Mouse (Mus musculus) myocyte (in vitro differentiated cells): ENCODE results near the gene Fam71b. TPM values are rescaled to one million over a fixed set of nuclear protein-coding genes. Genes with fewer than 3 reads are reported as not detected.
A peak's percentile ranks its signal among the peaks of the same experiment; 100 is the strongest.

Source experiments
- H3K27me3 ChIP-seq: one replicate; pipeline ENCODE4 v1.6.1; 2011; ENCODE audit not compliant: control insufficient read depth, insufficient read depth, insufficient read length
- H3K36me3 ChIP-seq: one replicate; pipeline ENCODE4 v1.6.1; 2011; ENCODE audit not compliant: control insufficient read depth, insufficient read depth
- H3K4me2 ChIP-seq: one replicate; pipeline ENCODE4 v1.6.1; 2011; ENCODE audit warnings: low read depth, control low read depth
- H3K4me3 ChIP-seq: one replicate; pipeline ENCODE4 v1.5.1; 2011; ENCODE audit warnings: mild to moderate bottlenecking, control low read depth, moderate library complexity
- H3K79me2 ChIP-seq: one replicate; pipeline ENCODE4 v1.6.1; 2011; ENCODE audit not compliant: control insufficient read depth, insufficient read depth
- H3ac ChIP-seq: one replicate; pipeline ENCODE4 v1.6.1; 2011; ENCODE audit not compliant: control insufficient read depth, insufficient read length
- CEBPB ChIP-seq: IDR thresholded peaks from 2 replicates; pipeline ENCODE4 v1.6.1; 2011; ENCODE audit warnings: mild to moderate bottlenecking, moderate library complexity; ENCODE audit not compliant: poor library complexity, insufficient read depth, severe bottlenecking
- MAX ChIP-seq: IDR thresholded peaks from one replicate; pipeline ENCODE4 v1.6.1; 2011; ENCODE audit warnings: low read depth, mild to moderate bottlenecking, control low read depth
- POLR2A ChIP-seq: IDR thresholded peaks from one replicate; pipeline ENCODE4 v1.6.1; 2011; ENCODE audit warnings: low read depth, mild to moderate bottlenecking, control low read depth, moderate library complexity; ENCODE audit not compliant: insufficient read length
- REST ChIP-seq: IDR thresholded peaks from one replicate; pipeline ENCODE4 v1.6.1; 2011; ENCODE audit warnings: mild to moderate bottlenecking, control low read depth, moderate library complexity; ENCODE audit not compliant: insufficient read depth, insufficient read length
- SRF ChIP-seq: IDR thresholded peaks from one replicate; pipeline ENCODE4 v1.6.1; 2011; ENCODE audit warnings: low read depth; ENCODE audit not compliant: control insufficient read depth, insufficient read length
- USF1 ChIP-seq: IDR thresholded peaks from one replicate; pipeline ENCODE4 v1.6.1; 2011; ENCODE audit warnings: low read depth, mild to moderate bottlenecking, control low read depth, moderate library complexity
- polyA plus RNA-seq: library from polyadenylated mRNA; unstranded; fragments of >200 nt; fragmentation: generic; extraction: Trizol; gene quantifications from one replicate; pipeline ENCODE4 v1.2.1, GENCODE M21; 2012; ENCODE audit warnings: missing spikeins

Fam71b gene
- polyA plus RNA-seq, 1 experiment: 2.3 TPM

- Histone ChIP-seq H3K4me3 (no peak within 1 kb of the TSS), H3K27me3 (no peaks in the 10 kb centered on the region), H3ac (no peak within 1 kb of the TSS), H3K4me2 (peak within 1 kb of the TSS; percentile 57), H3K36me3 (no peaks in the 10 kb centered on the region), H3K79me2 (no peaks in the 10 kb centered on the region)
- TF ChIP-seq REST (no peak), USF1 (no peak), MAX (no peak), POLR2A (no peak), CEBPB (no peak), SRF (no peak)
Observed at GRCm38 (mm10) chr11:46454453-46455045, 58.2 kb downstream of the Fam71b start, which contains the start of gene Havcr2. Havcr2 (plus strand) TSS chr11:46454935.

Other genes starting within 250 kb of the Fam71b start
- gene Nipal4, start 230.1 kb upstream of the Fam71b start, polyA plus RNA-seq: 0.02 TPM
- 0.74 TPM for gene Fndc9, start 161.0 kb upstream of the Fam71b start, polyA plus RNA-seq
- gene Cyfip2, start 83.7 kb upstream of the Fam71b start, polyA plus RNA-seq: 16.9 TPM
- 0.01 TPM for gene Itk, start 7.0 kb upstream of the Fam71b start, polyA plus RNA-seq
- 33.1 TPM for gene Med7, start 40.4 kb downstream of the Fam71b start, polyA plus RNA-seq
- 0.55 TPM for gene Havcr2, start 58.4 kb downstream of the Fam71b start, polyA plus RNA-seq
- not detected for gene Gm12169, start 127.7 kb downstream of the Fam71b start, polyA plus RNA-seq
- gene BC053393, start 175.0 kb downstream of the Fam71b start, polyA plus RNA-seq: not detected
- not detected for gene Dppa1, start 232.7 kb downstream of the Fam71b start, polyA plus RNA-seq